Mouse (Mus musculus) embryo, embryonic 11 days (tissue): ENCODE measurements around the gene Apobec2.
A peak's percentile ranks its signal among the peaks of the same experiment; 100 is the strongest.
"Not testable (repeated sequence)": the region's sequence is repeated elsewhere in the genome, so short reads cannot be mapped to it uniquely, and the experiment has no call there.

Source experiments
- DNase-seq: peaks from one replicate; pipeline ENCODE4 v3.0.0-alpha.2; 2015

Gene Apobec2

GRCm38 (mm10) chr17:48432158-48432980, at the start of gene Apobec2:
Gene Apobec2 (minus strand): TSS chr17:48432930.
- DNase-seq = no peak

- no peak for DNase-seq
Measured at GRCm38 (mm10) chr17:48479952-48480351, 47.2 kb upstream of the Apobec2 start.

GRCm38 (mm10) chr17:48475444-48475843, 42.7 kb upstream of the Apobec2 start:
- no peak for DNase-seq

GRCm38 (mm10) chr17:48474282-48474681, 41.6 kb upstream of the Apobec2 start:
- DNase-seq = not testable (repeated sequence)

- peak; percentile 84 for DNase-seq
Measured at GRCm38 (mm10) chr17:48467395-48468231, 34.9 kb upstream of the Apobec2 start.

- peak; percentile 15 for DNase-seq
Measured at GRCm38 (mm10) chr17:48466769-48467394, 34.2 kb upstream of the Apobec2 start.

GRCm38 (mm10) chr17:48463391-48463790, 30.7 kb upstream of the Apobec2 start:
- DNase-seq = no peak

- no peak for DNase-seq
Measured at GRCm38 (mm10) chr17:48462096-48462495, 29.4 kb upstream of the Apobec2 start.

GRCm38 (mm10) chr17:48457971-48458653, 25.4 kb upstream of the Apobec2 start:
- DNase-seq = no peak

- DNase-seq = no peak
Measured at GRCm38 (mm10) chr17:48455955-48456354, 23.2 kb upstream of the Apobec2 start.

GRCm38 (mm10) chr17:48454688-48455087, 22.0 kb upstream of the Apobec2 start, which contains the start of gene Unc5cl:
Gene Unc5cl (plus strand): TSS chr17:48454901.
- DNase-seq = no peak

- DNase-seq = no peak
Measured at GRCm38 (mm10) chr17:48454190-48454589, 21.5 kb upstream of the Apobec2 start.

GRCm38 (mm10) chr17:48453489-48453888, 20.8 kb upstream of the Apobec2 start:
- no peak for DNase-seq

- DNase-seq = no peak
Measured at GRCm38 (mm10) chr17:48451753-48452444, 19.2 kb upstream of the Apobec2 start.

GRCm38 (mm10) chr17:48451353-48451675, 18.6 kb upstream of the Apobec2 start, which contains the start of gene Tspo2:
Gene Tspo2 (minus strand): TSS chr17:48451522.
- no peak for DNase-seq

GRCm38 (mm10) chr17:48450666-48451352, 18.1 kb upstream of the Apobec2 start:
- no peak for DNase-seq

- DNase-seq = no peak
Measured at GRCm38 (mm10) chr17:48447675-48448074, 14.9 kb upstream of the Apobec2 start.

GRCm38 (mm10) chr17:48443542-48444145, 10.9 kb upstream of the Apobec2 start:
- no peak for DNase-seq

- DNase-seq = peak; percentile 41
Measured at GRCm38 (mm10) chr17:48442745-48443457, 10.2 kb upstream of the Apobec2 start.

GRCm38 (mm10) chr17:48437421-48437911, 4.7 kb upstream of the Apobec2 start:
- peak; percentile 61 for DNase-seq
